Mouse (Mus musculus) myocyte (in vitro differentiated cells): ENCODE results near the gene Osbpl11.

Experiments used
- MAX ChIP-seq: IDR thresholded peaks from one replicate; pipeline ENCODE4 v1.6.1; 2011; ENCODE audit warnings: low read depth, mild to moderate bottlenecking, control low read depth
- MYOD1 ChIP-seq, 3 experiments: IDR thresholded peaks; one replicate each; pipeline ENCODE4 v1.6.1; 2011; ENCODE audit warnings: control low read depth in 2 of 3, low read depth in 2 of 3, mild to moderate bottlenecking in 2 of 3, moderate library complexity in 1 of 3; ENCODE audit not compliant: insufficient read length in 2 of 3, control insufficient read depth in 1 of 3
- MYOG ChIP-seq, 3 experiments: IDR thresholded peaks; one replicate each; pipeline ENCODE4 v1.6.1; 2011; ENCODE audit warnings: control low read depth in 2 of 3, low read depth in 2 of 3, mild to moderate bottlenecking in 2 of 3; ENCODE audit not compliant: insufficient read length in 2 of 3, control insufficient read depth in 1 of 3, insufficient read depth in 1 of 3
- POLR2A ChIP-seq: IDR thresholded peaks from one replicate; pipeline ENCODE4 v1.6.1; 2011; ENCODE audit warnings: low read depth, mild to moderate bottlenecking, control low read depth, moderate library complexity; ENCODE audit not compliant: insufficient read length
- POLR2AphosphoS2 ChIP-seq: IDR thresholded peaks from one replicate; pipeline ENCODE4 v1.6.1; 2011; ENCODE audit warnings: low read depth, control low read depth; ENCODE audit not compliant: insufficient read length
- SRF ChIP-seq: IDR thresholded peaks from one replicate; pipeline ENCODE4 v1.6.1; 2011; ENCODE audit warnings: low read depth; ENCODE audit not compliant: control insufficient read depth, insufficient read length
- TCF12 ChIP-seq: IDR thresholded peaks from one replicate; pipeline ENCODE4 v1.6.1; 2011; ENCODE audit warnings: mild to moderate bottlenecking, control low read depth; ENCODE audit not compliant: poor library complexity, insufficient read depth, severe bottlenecking
- USF1 ChIP-seq: IDR thresholded peaks from one replicate; pipeline ENCODE4 v1.6.1; 2011; ENCODE audit warnings: low read depth, mild to moderate bottlenecking, control low read depth, moderate library complexity

DNA sequence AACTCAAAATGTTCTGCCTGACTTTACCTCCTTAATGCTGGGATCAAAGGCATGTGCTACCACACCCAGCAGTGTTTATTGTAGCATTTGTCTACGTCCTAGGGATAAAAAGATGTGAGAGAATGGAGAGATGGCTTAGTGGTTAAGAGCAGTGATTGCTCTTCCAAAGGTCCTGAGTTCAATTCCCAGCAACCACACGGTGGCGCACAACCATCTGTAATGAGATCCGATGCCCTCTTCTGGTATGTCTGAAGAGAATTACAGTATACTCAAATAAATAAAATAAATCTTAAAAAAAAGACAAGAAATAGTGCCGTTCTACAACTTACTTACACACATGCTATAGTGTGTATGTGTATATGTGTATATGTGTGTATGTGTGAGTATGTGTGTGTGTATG lies 17.3 kb upstream of the Osbpl11 start:
- no peak for TF ChIP-seq MYOD1 (IDR thresholded peaks at IDR 0.05; ENCODE audit: control insufficient read depth in 1 of 3, insufficient read length in 2 of 3, low read depth in 2 of 3)
- TF ChIP-seq TCF12, result no peak
- no peak for TF ChIP-seq POLR2AphosphoS2
- no peak for TF ChIP-seq MAX
- TF ChIP-seq SRF, result no peak
- no peak for TF ChIP-seq USF1
- no peak for TF ChIP-seq POLR2A
- TF ChIP-seq MYOG (IDR thresholded peaks at IDR 0.05; ENCODE audit: control insufficient read depth in 1 of 3, insufficient read depth in 1 of 3, insufficient read length in 2 of 3, low read depth in 2 of 3), result no peak
